Mouse (Mus musculus) limb, embryonic 15.5 days (tissue): Measurements from ENCODE around the gene Plxdc1. TPM values are rescaled to one million over a fixed set of nuclear protein-coding genes. Genes with fewer than 3 reads are reported as not detected.

ENCODE experiments used
- microRNA-seq: library from miRNA; unstranded; fragments of <30 nt; microRNA quantifications from one replicate; pipeline ENCODE4, GENCODE M21; 2016
- polyA plus RNA-seq: library from polyadenylated mRNA; unstranded; fragments of >200 nt; fragmentation: Nextera tagmentation; extraction: Ambion mirVana; gene quantifications from 2 replicates; pipeline ENCODE4 v1.2.1, GENCODE M21; 2015

The Plxdc1 gene
- polyA plus RNA-seq, 1 experiment from 2014 or later, result 1.7 TPM

Small RNAs within 50 kb of the gene (microRNA-seq; reads per million reads assigned to microRNA genes)
- not detected for gene Gm22461
- gene Gm27597, result not detected

Other genes starting within 250 kb of the Plxdc1 start
- 1.7 and 2.2 TPM in 2 replicates for gene Pip4k2b, start 241.7 kb downstream of the Plxdc1 start, polyA plus RNA-seq
- gene Cwc25, start 219.9 kb downstream of the Plxdc1 start, polyA plus RNA-seq, result 17.3 and 19.1 TPM in 2 replicates
- 0.35 TPM in 1 of 2 replicates, not detected in the other for gene 1700001P01Rik, start 210.5 kb downstream of the Plxdc1 start, polyA plus RNA-seq
- 447 and 586 TPM in 2 replicates for gene Rpl23, start 204.0 kb downstream of the Plxdc1 start, polyA plus RNA-seq
- gene Lasp1, start 187.4 kb downstream of the Plxdc1 start, polyA plus RNA-seq, result 128 and 131 TPM in 2 replicates
- 4.5 and 5.3 TPM in 2 replicates for gene B230217C12Rik, start 145.7 kb downstream of the Plxdc1 start, polyA plus RNA-seq
- gene Fbxo47, start 102.3 kb downstream of the Plxdc1 start, polyA plus RNA-seq, result 0.26 and 0.74 TPM in 2 replicates
- gene Arl5c, start 9.7 kb upstream of the Plxdc1 start, polyA plus RNA-seq, result 13.8 and 16.4 TPM in 2 replicates
- gene Cacnb1, start 36.6 kb upstream of the Plxdc1 start, polyA plus RNA-seq, result 19.6 and 31.1 TPM in 2 replicates
- gene Rpl19, start 40.3 kb upstream of the Plxdc1 start, polyA plus RNA-seq, result 1,005 and 1,062 TPM in 2 replicates
- gene Stac2, start 67.0 kb upstream of the Plxdc1 start, polyA plus RNA-seq, result 0.68 TPM in 2 replicates
- 19.5 and 21.0 TPM in 2 replicates for gene Fbxl20, start 164.0 kb upstream of the Plxdc1 start, polyA plus RNA-seq
- 54.4 and 58.2 TPM in 2 replicates for gene Med1, start 206.8 kb upstream of the Plxdc1 start, polyA plus RNA-seq
- gene Cdk12, start 216.6 kb upstream of the Plxdc1 start, polyA plus RNA-seq, result 8.7 and 8.9 TPM in 2 replicates